Mouse (Mus musculus) urinary bladder, postnatal 36 days (tissue): ENCODE data around the gene 4931406C07Rik.

ENCODE experiments used
- DNase-seq, 2 experiments: peaks; one replicate each; pipeline ENCODE4 v3.0.0; 2022; ENCODE audit warnings: low spot score in 2 of 2, mixed read lengths in 1 of 2

Gene 4931406C07Rik

GRCm38 (mm10) chr9:15239042-15239925 is 67.0 kb downstream of the 4931406C07Rik start, which contains the start of gene Vstm5:
Gene Vstm5, plus strand, starts transcription at chr9:15239045.
- peak; percentile 11 to 23 for DNase-seq

- no peak for DNase-seq
These were observed 67.8 kb downstream of the 4931406C07Rik start for GRCm38 (mm10) chr9:15238297-15238990.

- DNase-seq: no peak
These were observed 68.5 kb downstream of the 4931406C07Rik start for GRCm38 (mm10) chr9:15237516-15238296.

GRCm38 (mm10) chr9:15235986-15236385 is 70.3 kb downstream of the 4931406C07Rik start:
- DNase-seq: no peak

GRCm38 (mm10) chr9:15233604-15234003 is 72.6 kb downstream of the 4931406C07Rik start:
- no peak for DNase-seq
